Mouse (Mus musculus): ENCODE data around the gene Gpatch4. TPM values are rescaled to one million over a fixed set of nuclear protein-coding genes. Genes with fewer than 3 reads are reported as not detected.

Gene Gpatch4
- polyA plus RNA-seq, 1 experiment from 2014 or later, result 52.2 TPM

DNA sequence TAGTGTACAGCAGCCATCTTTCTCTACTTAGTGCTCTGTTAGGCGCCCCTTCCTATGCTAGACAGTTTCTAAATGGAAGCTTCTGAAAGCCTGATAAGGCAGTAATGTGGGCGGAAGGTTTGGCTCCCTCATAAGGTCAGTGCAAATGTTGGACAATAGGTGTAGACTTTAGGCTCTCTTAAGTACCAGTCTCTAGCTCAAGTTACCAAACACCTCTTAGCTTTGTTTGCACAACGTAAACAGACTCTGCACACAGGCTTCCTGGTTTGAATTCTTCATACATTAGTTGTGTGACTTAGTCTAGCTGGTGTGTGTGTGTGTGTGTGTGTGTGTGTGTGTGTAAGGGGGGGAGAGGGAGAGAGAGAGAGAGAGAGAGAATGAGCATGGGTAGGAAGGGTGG, 6.6 kb downstream of the Gpatch4 start:
- no peak for DNase-seq (ENCODE audit: low spot score)
- no peaks in the 10 kb centered on the region for H3K27me3 ChIP-seq (replicated peaks; ENCODE audit: low read depth, poor library complexity, severe bottlenecking)
- no peak overlapping the region for H3K4me3 ChIP-seq
- 89% methylated on average over 3 of the region's 3 CpGs for WGBS
- no peak overlapping the region for H3K27ac ChIP-seq (replicated peaks)
- H3K4me1 ChIP-seq, result no peaks in the 10 kb centered on the region
- H3K36me3 ChIP-seq (replicated peaks), result peaks cover 83% of the 10 kb centered on the region
- H3K9me3 ChIP-seq, result no peaks in the 10 kb centered on the region

DNA sequence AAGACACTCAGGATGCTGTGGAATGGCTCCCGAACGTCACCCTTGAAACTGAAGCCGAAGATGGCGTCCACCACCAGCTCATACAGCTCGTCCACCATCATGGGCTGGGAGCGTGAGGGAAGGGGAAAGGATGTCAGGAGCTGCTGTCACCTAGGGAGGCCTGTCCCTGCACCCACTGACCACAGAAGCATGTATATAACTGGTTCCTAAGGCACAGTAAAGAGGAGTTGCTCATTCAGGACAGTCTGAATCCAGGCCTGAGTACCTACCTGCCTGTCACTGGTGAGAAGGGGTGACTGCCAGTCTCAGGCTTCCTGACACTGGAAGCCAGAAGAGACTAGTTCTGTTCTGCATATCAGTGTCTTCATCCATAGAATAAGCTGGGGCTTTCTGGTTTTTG, 14.1 kb downstream of the Gpatch4 start:
- peak overlapping the region; percentile 88 for H3K4me3 ChIP-seq
- H3K36me3 ChIP-seq (replicated peaks), result peaks cover 50% of the 10 kb centered on the region
- 84% methylated on average over 6 of the region's 6 CpGs for WGBS
- H3K9me3 ChIP-seq, result no peaks in the 10 kb centered on the region
- no peak overlapping the region for H3K27ac ChIP-seq (replicated peaks)
- DNase-seq (ENCODE audit: low spot score), result no peak
- no peaks in the 10 kb centered on the region for H3K27me3 ChIP-seq (replicated peaks; ENCODE audit: low read depth, poor library complexity, severe bottlenecking)
- H3K4me1 ChIP-seq, result peaks cover 20% of the 10 kb centered on the region

DNA sequence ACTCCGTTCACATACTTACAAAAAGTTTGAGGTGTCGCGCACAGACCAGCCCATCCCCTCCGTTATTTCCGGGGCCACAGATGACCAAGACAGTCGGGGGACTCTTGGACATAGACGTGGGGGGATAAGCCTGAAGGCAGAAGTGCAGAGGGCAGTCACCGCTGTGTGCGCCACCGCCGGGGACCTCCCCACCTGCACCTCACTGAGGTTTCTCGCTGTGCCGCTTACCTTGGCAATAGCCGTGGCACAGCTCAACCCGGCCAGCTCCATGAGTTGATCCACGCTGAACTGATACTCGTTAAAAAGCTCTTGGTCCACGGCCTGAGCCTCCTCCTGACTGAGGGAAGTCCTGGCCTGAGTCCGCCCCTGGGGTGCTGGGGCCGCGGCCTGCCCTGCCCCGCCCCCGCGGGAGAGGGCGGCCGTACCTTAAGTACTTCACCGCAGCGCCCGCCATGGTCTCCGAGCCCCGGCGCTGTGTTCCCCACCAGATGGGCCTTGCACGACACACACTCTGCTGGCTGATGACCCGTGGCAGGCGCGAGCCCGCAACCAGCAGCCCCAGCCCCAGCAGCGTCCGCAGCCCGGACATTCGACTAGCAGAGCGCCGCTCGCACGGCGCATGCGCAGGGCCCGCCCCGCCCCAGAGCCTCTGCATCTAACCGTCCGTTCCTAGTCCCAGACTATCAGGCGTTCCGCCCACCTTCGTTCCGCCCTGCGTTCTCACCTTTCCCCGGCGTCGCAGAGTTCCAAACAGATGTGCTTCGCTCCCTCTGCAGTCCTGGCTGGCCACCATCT, 15.2 kb downstream of the Gpatch4 start, which contains the start of gene Naxe:
Naxe (minus strand) TSS at position 594 of the 795 bp plus-strand sequence.
- Histone ChIP-seq H3K4me1 (peaks cover 20% of the 10 kb centered on the region), H3K27ac (replicated peaks) (peak within 1 kb of the TSS; percentile 93), H3K36me3 (replicated peaks) (peaks cover 40% of the 10 kb centered on the region), H3K4me3 (peak within 1 kb of the TSS; percentile 88), H3K9me3 (no peaks in the 10 kb centered on the region), H3K27me3 (replicated peaks; ENCODE audit: low read depth, poor library complexity, severe bottlenecking) (no peaks in the 10 kb centered on the region)
- WGBS, result under 1% methylated on average over 60 of the region's 60 CpGs
- peak; percentile 96 for DNase-seq (ENCODE audit: low spot score)

DNA sequence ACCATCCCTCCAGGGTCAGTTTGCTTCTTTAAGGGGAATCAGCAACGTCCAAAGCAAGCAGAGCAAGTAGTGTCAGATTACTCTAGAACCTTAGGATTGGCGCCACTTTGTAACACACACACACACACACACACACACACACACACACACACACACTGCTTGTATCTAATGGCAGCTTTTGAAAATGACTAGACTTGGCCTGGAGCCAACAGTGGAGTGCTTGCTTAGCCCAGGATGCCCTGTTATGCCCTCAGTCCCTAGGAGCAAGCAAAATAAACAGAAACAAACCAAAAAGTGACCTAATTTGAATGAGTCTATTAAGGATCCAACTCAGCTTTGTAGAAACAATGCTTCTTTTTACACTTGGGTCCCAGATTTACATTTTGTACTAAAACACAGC, 25.5 kb downstream of the Gpatch4 start:
- Histone ChIP-seq H3K36me3 (replicated peaks) (no peaks in the 10 kb centered on the region), H3K9me3 (no peaks in the 10 kb centered on the region), H3K4me3 (no peak overlapping the region), H3K4me1 (0 out of 2 replicates have a peak, but pooled peaks cover 5% of the 10 kb centered on the region), H3K27ac (replicated peaks) (no peak overlapping the region), H3K27me3 (replicated peaks; ENCODE audit: low read depth, poor library complexity, severe bottlenecking) (peaks cover 29% of the 10 kb centered on the region)
- 29% methylated on average over 2 of the region's 2 CpGs for WGBS
- peak; percentile 27 for DNase-seq (ENCODE audit: low spot score)

DNA sequence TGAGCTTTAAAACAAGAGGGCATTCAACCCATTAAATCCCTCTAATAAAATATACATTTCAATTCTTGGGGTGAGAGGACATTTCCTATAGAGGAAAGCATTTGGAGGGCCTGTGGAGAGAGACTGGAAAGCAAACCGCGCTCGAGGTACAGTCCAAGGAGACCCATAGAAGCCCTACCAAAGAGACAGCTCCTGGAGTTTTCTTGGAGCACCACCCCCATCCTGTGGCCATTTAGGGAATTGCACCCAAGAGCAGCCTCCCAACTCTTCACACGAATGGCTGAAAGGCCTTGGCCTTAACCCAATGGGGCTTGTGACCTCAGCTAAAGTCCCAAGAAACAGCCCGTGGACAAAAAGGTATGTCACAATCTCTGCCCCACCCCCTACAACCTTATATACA, 28.9 kb downstream of the Gpatch4 start:
- H3K4me1 ChIP-seq, result 0 out of 2 replicates have a peak, but pooled peaks cover 5% of the 10 kb centered on the region
- no peaks in the 10 kb centered on the region for H3K36me3 ChIP-seq (replicated peaks)
- H3K4me3 ChIP-seq, result no peak overlapping the region
- no peak overlapping the region for H3K27ac ChIP-seq (replicated peaks)
- 5% methylated on average over 5 of the region's 5 CpGs for WGBS
- H3K9me3 ChIP-seq, result no peaks in the 10 kb centered on the region
- H3K27me3 ChIP-seq (replicated peaks; ENCODE audit: low read depth, poor library complexity, severe bottlenecking), result peaks cover 32% of the 10 kb centered on the region
- DNase-seq (ENCODE audit: low spot score), result peak; percentile 87

DNA sequence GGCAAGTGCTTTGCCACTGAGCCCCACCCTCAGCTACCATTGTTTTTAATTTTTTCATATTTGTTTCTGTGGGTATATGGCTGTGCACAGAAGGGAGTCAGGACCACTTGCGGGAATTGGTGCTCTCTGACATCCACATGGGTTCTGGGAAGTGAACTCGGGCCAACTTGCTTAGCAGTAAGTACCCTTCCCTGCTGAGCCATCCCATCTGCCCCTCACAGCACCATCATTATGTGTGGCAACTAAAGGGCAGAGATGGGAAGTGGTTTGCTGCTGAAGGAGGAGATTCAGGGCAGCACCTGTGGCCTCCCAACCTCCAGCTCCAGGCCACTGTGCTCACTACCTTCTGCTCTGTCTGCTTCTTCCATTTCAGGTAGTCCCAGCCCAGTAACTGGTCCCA, 30.7 kb downstream of the Gpatch4 start:
- Histone ChIP-seq H3K27me3 (replicated peaks; ENCODE audit: low read depth, poor library complexity, severe bottlenecking) (peaks cover 32% of the 10 kb centered on the region), H3K4me1 (no peaks in the 10 kb centered on the region; the same call in 1 of the 2 replicates), H3K36me3 (replicated peaks) (no peaks in the 10 kb centered on the region), H3K27ac (replicated peaks) (no peak overlapping the region), H3K9me3 (no peaks in the 10 kb centered on the region), H3K4me3 (no peak overlapping the region)
- 66% methylated on average over 2 of the region's 2 CpGs for WGBS
- no peak for DNase-seq (ENCODE audit: low spot score)

DNA sequence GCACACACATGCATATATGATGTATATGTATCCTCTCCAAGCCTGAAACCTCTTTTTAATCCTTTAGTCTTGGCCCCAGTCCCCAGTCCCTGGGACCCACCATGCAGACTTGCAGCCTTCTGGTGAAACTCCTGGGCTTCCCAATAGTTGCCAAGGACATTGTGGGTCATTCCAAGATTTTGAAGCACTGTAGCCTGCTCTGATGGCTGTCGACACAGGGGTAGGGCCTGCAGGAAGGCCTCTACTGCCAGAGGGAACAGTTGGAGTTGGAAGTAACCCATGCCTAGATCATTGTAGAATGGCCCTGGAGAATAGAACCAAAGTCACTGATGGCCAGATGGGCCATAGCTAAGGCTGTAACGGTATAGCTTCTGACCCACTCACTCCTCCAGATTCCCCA, 31.4 kb downstream of the Gpatch4 start:
- WGBS, result 77% methylated on average over 2 of the region's 2 CpGs

DNA sequence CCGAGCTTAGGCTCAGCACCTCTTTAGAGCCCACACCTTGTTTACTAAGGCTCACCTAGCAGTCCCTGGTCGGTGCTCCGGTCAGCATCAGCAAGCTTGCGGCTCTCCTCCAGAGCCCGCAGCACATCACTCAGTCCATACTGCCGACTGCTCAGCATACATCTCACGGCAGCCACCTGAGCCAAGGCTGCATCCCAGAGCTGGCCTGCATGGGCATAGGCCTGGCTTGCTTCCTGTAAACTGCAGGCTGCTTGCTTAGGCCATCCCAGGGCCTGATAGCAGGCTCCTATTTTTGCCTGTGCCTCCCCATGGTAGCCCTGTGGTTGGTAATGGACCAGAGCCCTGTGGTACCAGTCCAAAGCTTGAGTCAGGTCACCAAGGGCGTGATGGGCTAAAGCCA, 31.9 kb downstream of the Gpatch4 start:
- Histone ChIP-seq H3K9me3 (no peaks in the 10 kb centered on the region), H3K4me3 (no peak overlapping the region), H3K36me3 (replicated peaks) (no peaks in the 10 kb centered on the region), H3K4me1 (no peaks in the 10 kb centered on the region; the same call in 1 of the 2 replicates), H3K27me3 (replicated peaks; ENCODE audit: low read depth, poor library complexity, severe bottlenecking) (peaks cover 31% of the 10 kb centered on the region), H3K27ac (replicated peaks) (no peak overlapping the region)
- no peak for DNase-seq (ENCODE audit: low spot score)
- 79% methylated on average over 8 of the region's 8 CpGs for WGBS

More for the DNA sequence above, 31.4 kb downstream of the Gpatch4 start:
- no peak for DNase-seq (ENCODE audit: low spot score)
- H3K36me3 ChIP-seq (replicated peaks), result no peaks in the 10 kb centered on the region
- peaks cover 32% of the 10 kb centered on the region for H3K27me3 ChIP-seq (replicated peaks; ENCODE audit: low read depth, poor library complexity, severe bottlenecking)
- no peaks in the 10 kb centered on the region for H3K9me3 ChIP-seq
- H3K4me3 ChIP-seq, result no peak overlapping the region
- H3K27ac ChIP-seq (replicated peaks), result no peak overlapping the region
- H3K4me1 ChIP-seq, result no peaks in the 10 kb centered on the region; the same call in 1 of the 2 replicates

DNA sequence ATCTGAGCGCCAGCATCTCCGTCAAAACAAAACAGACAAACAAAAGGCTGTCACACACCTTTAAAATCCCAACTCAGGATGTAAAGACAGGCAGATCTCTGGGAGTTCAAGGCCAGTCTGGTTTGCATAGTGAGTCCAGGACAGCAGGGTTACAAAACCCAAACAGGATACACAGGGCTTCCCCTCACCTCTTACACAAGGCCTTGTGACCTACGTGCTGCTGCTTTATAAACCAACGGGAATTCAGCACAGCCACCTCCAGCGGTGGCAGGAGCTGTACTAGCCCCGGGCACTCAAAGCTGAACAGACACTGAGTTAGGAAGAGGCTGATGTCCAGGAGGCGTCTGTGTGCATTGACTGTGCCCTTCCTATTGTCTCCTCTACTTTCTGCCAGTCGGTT, 34.5 kb downstream of the Gpatch4 start:
- Histone ChIP-seq H3K36me3 (replicated peaks) (no peaks in the 10 kb centered on the region), H3K27ac (replicated peaks) (no peak overlapping the region), H3K4me1 (peaks cover 10% of the 10 kb centered on the region), H3K4me3 (no peak overlapping the region), H3K9me3 (no peaks in the 10 kb centered on the region), H3K27me3 (replicated peaks; ENCODE audit: low read depth, poor library complexity, severe bottlenecking) (peaks cover 9% of the 10 kb centered on the region; the same call in 1 of the 2 replicates)
- no peak for DNase-seq (ENCODE audit: low spot score)
- 34% methylated on average over 8 of the region's 8 CpGs for WGBS

DNA sequence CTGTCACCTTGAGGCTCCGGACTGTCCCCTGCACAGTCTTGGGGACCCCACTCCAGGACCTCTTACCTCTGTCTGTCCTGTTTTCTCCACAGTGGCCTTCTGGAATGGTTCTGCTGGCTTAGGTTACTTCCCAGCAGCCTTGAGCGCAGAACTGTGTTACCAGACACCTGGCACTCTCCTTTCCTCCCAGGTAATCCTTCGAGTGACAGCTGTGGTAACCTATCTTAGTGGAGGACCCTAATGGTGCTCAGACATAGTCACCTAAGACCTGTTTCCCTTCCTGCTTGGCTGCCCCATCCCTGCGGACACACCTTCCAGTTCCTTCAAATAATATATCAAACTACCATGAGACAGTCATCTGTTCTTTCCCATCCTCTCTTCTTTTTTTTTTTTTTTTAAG, 35.3 kb downstream of the Gpatch4 start, which contains the start of gene Ttc24:
Ttc24 (minus strand) TSS at position 101 of the 400 bp plus-strand sequence.
- Histone ChIP-seq H3K36me3 (replicated peaks) (no peaks in the 10 kb centered on the region), H3K27me3 (replicated peaks; ENCODE audit: low read depth, poor library complexity, severe bottlenecking) (0 out of 2 replicates have a peak, but pooled peaks cover 3% of the 10 kb centered on the region), H3K9me3 (no peaks in the 10 kb centered on the region), H3K4me1 (peaks cover 17% of the 10 kb centered on the region), H3K4me3 (no peak within 1 kb of the TSS), H3K27ac (replicated peaks) (no peak within 1 kb of the TSS)
- WGBS, result 75% methylated on average over 4 of the region's 4 CpGs
- DNase-seq (ENCODE audit: low spot score), result no peak

DNA sequence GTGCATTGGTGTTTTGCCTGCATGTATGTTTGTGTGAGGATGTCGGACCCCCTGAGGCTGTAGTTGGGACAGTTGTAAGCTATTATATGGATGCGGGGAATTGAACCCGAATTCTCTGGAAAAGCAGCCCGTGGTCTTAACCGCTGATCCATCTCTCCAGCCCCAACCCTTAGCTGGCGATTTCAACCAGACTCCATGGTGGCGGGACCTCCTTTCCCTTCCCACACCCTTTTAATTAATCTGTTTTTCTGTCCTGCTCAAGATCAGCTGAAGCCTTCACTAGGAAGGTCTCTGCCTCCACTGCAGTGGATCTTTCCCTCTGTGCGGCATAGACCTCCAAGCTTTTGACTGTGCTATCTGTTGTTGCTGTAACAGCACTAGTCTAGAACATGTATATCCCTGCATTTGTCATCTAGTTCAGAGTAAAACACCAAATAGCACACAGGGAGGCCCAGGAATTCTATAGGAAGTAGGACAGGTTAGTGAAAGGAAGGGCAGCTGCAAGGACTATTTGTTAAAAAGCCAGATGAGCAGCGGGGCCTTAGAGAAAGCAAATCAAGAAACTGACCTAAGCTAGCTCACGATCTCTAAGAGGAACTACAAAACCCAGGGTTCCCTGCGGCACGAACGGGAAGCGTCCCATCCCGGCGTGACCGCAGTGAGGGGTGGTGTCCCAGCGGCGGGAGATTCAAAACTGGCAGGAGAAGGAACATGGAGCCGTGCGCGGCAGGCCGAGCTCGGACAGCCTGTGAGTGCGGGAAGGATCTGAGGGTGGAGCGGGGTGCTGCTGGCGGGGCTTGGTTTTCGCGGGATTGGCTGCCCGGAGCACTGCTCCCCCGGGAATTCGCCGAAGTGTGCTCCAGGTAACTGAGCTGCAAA, 38.7 kb downstream of the Gpatch4 start, which contains the start of gene Iqgap3:
Iqgap3 (plus strand) TSS at position 627 of the 879 bp plus-strand sequence.
- H3K27me3 ChIP-seq (replicated peaks; ENCODE audit: low read depth, poor library complexity, severe bottlenecking), result no peaks in the 10 kb centered on the region
- H3K4me1 ChIP-seq, result peaks cover 18% of the 10 kb centered on the region
- H3K9me3 ChIP-seq, result no peaks in the 10 kb centered on the region
- 19% methylated on average over 33 of the region's 33 CpGs for WGBS
- H3K36me3 ChIP-seq (replicated peaks), result peaks cover 30% of the 10 kb centered on the region
- peak within 1 kb of the TSS; percentile 82 for H3K27ac ChIP-seq (replicated peaks)
- DNase-seq (ENCODE audit: low spot score), result peak; percentile 89
- peak within 1 kb of the TSS; percentile 81 for H3K4me3 ChIP-seq

DNA sequence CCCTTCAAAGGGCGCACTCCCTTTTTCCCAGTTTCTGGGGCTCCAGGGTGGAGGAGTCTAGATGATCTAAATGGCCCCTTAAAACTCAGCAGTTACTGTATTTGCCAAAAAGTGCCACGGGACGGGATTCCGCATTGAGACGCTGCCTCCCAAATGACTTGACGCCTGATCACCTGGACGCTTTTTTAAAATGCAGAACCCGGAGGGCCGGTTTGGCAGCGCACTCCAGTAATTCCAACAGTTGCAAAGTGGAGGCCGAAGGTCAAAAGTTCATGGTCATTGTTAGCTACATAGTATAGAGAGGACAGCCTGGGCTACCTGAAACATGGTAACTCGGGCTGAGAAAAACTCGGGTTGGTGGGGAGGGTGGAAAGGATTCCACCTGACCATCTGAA, 39.3 kb downstream of the Gpatch4 start:
- Histone ChIP-seq H3K4me1 (peaks cover 18% of the 10 kb centered on the region), H3K27ac (replicated peaks) (peak overlapping the region; percentile 82), H3K4me3 (peak overlapping the region; percentile 81), H3K36me3 (replicated peaks) (peaks cover 37% of the 10 kb centered on the region), H3K9me3 (no peaks in the 10 kb centered on the region), H3K27me3 (replicated peaks; ENCODE audit: low read depth, poor library complexity, severe bottlenecking) (no peaks in the 10 kb centered on the region)
- 3% methylated on average over 13 of the region's 13 CpGs for WGBS
- DNase-seq (ENCODE audit: low spot score), result no peak

All from embryonic facial prominence, embryonic 10.5 days (tissue).